Mouse (Mus musculus): ENCODE measurements around the gene Negr1. TPM values are rescaled to one million over a fixed set of nuclear protein-coding genes. Genes with fewer than 3 reads are reported as not detected.

The Negr1 gene
- total RNA-seq, 2 experiments from 2014 or later, result 0.84 to 1.2 TPM

DNA sequence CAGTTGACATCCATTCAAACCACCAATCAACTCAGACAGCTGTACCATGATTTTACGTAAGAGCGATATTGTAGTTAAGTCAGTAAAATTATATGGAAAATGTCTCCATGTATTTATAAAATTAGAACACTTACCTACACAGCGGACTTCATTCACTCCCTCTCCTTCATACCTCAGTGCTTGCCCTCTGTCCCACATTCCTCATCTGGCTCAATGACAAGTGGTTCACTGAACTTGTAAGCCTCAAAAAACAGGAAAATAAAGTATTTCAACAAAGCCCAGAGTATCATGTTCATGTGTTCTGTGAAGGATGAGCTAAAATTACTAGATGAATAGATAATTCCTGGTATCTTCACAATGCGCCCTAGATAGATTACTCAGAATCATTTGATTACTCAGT, 232.5 kb downstream of the Negr1 start:
- DNase-seq, result no peak
- intact Hi-C loops (cut with DNase I), result no loop called here

DNA sequence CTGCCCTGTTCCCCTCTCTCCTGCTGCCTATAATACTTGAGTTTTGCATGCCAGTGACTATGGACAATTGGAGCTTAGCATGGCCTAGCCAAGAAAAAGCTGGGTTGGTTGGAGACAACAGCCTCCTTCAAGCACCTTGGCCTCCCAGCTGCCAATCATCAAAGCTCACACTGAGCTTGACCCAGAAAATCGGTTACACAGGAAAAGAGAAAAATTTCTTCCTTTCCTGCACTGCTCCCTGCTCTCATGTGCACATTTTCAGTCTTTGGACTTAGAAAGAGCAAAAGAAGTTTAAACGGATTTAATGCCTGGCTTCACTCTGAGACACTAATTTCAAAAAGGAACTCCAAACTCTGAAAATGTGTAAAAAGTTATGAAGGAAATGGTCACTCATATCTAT, 233.0 kb downstream of the Negr1 start:
- intact Hi-C loops (cut with DNase I), result no loop called here
- DNase-seq, result no peak

DNA sequence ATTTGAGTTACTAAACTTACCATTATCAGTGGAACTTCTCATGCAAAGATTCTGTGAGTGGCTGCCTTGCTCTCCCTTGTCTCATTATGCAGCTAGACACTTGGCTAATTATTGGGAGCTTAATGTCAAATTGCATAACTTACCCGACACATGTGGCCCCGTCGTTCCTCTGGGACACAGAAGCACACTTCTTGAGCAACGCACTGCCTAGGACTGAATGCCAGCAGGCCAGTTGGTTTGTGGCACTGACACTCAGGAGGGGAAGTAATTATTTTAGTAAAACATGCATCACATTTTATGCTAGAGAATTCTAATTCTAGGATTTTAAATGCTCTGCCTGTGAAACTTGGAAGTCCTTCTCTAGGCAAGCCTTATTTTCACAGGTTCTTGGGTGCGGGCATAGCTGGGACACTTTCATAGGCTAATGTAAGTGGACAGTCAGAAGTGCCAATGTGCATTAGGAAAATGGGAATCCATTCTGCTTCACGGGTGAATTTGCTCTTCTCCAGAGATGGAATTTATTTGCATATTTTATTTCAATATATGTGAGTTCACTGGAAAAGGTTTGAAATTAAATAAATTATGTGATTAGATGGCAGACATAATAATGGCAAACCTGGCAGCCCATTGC, 234.6 kb downstream of the Negr1 start:
- intact Hi-C loops (cut with DNase I), result no loop called here
- DNase-seq, result no peak

DNA sequence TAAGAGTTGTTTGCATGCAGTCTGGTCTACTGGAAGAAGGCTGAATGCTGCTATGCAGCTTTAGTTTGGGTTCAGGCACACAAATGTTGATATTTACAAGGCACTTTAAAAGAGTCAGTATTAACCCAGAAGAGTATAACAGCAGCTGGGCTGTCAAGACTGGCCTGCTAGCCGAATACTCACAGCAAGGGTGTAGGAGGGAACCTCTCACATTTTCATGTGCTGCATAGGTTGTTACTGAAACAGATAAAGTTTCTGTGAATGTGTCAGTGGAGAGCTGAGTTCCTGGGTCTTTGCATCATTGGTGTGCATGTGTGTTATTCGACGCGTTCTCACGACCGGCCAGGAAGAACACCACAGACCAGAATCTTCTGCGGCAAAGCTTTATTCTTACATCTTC, 237.6 kb downstream of the Negr1 start:
- intact Hi-C loops (cut with DNase I), result no loop called here
- DNase-seq, result no peak

DNA sequence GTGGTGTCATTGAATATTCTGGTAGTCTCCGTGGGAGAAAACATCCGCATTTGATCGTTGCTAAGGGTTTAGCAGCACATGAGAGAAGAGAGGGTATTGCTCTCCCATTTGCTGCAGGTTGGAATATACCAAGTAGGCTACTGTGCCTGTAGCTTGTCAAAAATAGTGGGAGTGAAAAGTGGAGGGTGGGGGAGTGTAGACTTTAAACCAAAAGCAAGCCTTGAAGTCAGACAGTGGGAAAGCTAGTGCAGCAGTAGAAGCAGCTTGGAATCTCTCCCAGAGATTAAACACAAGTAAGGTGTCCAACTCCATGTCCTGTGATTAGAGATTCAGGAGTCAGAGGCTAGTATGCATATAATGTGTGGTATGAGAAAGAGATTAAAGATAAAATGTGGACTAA, 248.2 kb downstream of the Negr1 start:
- DNase-seq, result no peak
- intact Hi-C loops (cut with DNase I), result no loop called here

DNA sequence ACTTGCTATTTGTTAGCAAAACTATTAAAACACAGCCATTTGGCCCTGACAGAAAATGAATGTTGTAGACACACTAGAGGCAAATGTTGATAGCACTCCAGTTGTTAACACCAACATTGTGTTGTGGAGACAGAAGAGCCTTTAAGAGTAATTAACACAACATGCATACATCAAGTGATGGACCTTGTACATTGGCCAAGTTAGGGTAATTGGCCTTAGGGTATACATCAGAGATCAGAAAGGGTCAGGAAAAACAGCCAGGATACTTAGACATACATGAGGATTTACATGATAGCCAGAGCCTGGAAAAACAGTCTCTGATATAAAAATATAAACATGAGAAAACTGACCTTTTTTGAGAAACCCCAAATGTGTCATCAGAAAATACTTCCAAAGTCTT, 255.3 kb downstream of the Negr1 start:
- no peak for DNase-seq
- intact Hi-C loops (cut with DNase I), result no loop called here

DNA sequence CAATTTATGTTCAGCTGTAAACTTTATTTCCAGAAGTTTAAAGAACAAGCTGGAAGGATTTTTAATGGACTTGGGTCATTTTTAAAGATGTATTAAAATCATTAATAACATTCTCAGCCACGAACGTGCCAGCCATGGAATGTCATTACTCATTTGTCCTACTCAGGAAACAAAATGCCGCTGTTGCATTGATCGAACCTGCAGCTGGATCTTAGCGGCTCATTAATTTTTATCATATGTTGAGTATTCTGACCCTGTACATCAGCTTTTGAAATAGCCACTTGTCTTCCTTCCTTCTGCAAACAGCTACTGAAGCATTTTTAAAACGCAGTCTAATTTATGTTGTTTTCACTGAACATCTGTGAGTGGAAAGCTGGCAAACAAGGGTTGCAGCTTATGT, 255.9 kb downstream of the Negr1 start:
- intact Hi-C loops (cut with DNase I), result no loop called here
- DNase-seq, result no peak

DNA sequence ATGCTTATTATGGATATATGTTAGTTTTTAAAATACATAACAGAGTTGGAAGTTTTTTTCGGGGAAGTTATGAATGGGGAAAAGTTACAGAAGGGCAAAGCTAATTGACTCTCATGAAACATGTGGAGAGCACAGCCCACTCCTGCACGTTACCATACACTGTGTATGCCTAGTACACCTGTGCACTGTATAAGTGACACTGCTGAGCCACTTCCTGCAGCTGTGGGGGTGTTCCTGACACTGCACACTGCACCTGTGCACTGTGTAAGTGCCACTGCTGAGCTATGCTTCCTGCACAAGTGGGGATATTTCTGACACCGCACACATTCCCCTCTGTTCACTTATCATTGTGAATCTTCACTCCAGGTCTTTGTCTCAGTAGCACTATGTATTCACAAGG, 261.4 kb downstream of the Negr1 start:
- DNase-seq, result no peak
- intact Hi-C loops (cut with DNase I), result no loop called here

DNA sequence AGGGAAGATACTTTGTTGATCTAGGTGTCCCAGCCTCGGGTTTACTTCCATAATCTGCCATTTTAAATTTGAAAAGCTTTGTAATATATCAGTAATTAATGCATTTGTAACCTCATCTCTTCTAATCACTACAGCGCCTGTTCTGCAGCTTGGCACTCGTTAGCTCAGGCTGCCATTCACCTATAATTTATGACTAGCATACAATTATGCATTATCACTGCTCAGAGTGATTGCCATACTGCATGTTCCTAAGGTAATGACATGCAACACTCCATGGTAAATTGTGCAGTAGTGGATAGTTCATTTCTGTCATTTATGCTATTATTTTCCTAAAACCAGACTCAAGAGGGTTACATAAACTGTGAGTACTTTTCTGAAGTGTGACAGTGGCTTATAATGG, 272.3 kb downstream of the Negr1 start:
- no peak for DNase-seq
- intact Hi-C loops (cut with DNase I), result no loop called here

DNA sequence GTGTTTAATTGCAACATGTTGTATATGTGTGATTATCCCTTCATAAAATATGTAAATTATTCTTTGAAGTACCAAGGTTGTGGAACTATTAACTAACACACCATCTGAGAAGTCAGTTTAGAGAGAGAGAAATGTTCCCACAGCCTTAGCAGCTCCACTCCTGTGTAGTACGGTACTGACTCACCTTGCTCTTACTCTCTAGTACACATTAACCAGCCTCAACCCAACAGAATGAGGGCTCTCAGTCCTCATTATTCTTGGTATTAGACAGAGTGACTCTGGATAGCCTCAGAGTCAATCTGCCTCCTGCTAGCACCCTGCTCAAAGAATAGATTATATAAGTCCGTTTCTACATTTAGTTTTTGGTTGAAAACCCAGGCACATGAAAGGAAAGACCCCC, 277.0 kb downstream of the Negr1 start:
- intact Hi-C loops (cut with DNase I), result no loop called here
- DNase-seq, result no peak

DNA sequence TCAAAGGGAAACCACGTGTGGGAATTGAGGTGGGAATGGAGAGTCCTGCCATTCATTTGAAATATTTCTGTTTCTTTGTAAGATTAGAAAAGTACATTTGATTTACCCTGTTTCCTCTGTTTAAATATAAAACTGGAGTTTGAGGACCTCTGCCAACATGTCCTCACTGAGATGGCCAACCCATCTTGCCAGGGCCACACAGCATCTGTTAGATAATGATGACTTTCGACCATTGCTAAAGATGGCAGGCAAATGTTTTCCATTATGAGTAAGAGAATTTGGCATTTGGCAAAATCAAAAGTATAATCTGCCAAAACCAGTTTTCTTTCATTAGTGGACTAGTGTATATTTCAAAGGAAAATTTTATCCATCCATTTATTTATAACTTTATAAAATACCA, 286.8 kb downstream of the Negr1 start:
- no peak for DNase-seq
- intact Hi-C loops (cut with DNase I), result no loop called here

DNA sequence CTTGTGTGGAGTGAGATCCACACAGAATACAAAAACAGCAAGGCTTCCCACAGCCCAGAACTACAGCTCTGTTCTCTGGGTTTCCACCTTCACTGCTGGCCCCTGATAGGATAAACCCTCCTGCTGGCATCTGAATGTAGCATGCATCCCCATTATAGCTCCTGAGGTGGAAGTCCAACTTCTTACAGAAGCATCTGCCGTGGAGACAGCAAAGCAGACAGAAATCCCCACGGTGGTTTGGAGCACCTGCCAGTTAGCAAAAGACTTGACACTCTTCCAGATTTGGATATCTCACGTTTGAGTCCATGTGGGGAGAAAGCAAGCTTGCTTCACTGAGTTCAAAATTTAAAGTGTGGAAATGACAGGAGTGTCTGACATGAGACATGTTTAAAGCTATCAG, 290.3 kb downstream of the Negr1 start:
- DNase-seq, result no peak
- intact Hi-C loops (cut with DNase I), result no loop called here

DNA sequence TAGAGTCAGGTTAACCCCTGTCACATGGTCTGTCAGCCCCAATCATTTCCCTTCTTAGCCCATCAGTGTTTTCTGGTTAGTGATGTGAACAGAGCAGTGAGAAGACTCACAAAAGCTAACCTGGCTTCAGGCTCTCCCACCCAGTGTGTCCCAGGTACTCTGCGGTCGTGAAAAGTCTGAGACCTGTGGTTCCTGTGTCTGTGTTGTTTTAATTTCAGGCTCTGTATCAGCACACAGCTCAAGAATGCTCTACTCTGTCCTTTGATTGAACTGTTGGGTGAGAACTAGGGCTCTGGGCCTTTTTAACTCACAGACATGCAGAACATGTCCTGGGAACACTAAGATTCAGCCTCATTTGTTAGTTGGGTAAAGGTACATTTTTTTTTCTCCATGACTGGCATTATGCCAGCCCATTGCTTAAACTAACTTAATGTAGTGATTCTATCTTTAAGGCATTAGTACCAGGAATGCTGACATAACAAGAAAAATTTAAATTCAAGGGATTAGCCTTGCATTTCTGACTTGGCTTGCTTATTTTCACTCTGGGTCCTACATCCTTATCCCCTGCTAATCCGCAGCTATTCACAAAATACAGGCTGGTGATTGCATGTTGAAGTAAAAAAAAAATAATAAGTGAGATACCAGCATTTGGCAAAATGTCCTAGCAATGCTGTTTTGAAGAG, 308.8 kb downstream of the Negr1 start:
- no peak for DNase-seq
- intact Hi-C loops (cut with DNase I), result no loop called here

DNA sequence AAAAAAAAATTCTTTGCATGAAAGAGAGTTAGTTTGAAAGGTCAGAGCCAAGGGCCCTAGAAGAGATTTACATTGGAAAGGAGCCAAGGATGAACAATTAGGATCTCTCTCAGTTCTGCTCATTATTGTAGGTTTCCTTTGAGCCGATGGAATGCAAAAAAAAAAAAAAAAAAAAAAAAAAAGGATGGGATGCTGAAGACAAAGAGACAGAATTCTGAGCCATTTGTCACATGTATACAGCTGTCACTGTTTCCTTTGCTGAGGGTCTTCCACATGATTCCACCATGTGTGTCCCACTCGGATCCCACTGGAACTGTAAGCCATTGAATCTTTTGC, 309.3 kb downstream of the Negr1 start:
- DNase-seq, result no peak
- intact Hi-C loops (cut with DNase I), result no loop called here

DNA sequence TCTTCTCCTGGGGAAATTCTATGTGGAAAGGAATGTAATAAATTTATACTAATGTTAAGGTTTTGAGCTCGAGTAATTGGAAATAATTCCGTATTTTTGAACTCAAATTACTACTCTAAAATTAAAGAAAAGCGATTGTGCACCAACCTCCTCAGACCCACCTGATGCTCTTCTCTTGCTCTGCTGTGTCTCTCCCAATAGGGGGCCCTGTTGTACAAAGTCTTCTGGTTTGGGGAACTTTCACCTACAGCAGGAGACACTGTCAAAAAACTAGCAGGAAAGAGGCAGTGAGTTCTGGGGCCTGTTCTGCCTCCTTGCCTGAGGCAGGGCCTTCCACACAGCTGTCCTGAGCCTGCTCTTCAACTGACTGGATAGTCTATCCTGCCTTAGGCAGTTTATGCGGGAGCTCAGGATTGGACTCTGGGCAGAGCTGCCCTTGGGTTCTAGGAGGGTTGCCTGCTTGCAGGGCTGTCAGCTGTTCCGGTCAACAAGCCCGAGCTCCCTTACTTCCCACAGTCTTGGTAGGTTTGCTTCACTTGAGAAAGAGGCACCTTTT, 310.1 kb downstream of the Negr1 start:
- no peak for DNase-seq
- intact Hi-C loops (cut with DNase I), result no loop called here

DNA sequence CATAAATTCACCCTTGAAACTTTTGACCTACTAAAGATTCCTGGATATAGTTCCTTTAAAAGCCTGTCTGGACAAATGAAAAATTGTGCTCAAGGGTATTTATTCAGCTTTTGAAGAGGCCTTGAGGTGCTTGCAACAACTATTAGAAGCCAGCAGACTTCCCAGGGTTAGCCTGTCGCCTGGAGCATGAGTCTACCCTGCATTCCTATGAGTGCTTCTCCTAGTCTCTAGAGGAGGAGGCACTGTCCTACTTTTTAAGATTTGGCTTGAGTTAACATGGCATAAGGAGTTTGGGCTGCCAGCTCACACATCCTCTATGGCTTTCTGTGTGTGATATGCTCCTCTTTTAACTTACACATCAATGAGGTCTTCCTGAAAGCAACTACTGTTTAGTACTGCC, 315.0 kb downstream of the Negr1 start:
- intact Hi-C loops (cut with DNase I), result no loop called here
- DNase-seq, result no peak

DNA sequence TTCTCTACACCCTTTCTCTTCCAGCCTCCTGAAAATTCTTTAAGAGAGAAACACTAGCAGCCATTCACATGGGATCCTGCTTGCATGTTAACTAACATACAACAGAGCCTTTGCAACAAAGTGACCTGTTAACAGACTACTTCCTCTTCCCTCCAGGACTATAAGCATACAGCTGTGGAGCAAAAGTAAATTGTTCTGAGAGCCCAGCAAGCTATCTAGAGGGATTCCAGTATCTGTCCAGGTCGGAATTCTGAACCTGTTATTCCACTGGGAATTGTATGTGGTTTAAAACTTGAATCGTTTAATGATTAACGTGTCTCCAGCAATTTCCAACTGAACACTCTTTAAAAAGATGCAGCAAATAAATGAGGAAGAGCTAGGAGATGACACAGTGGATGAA, 320.5 kb downstream of the Negr1 start:
- intact Hi-C loops (cut with DNase I), result no loop called here
- no peak for DNase-seq

DNA sequence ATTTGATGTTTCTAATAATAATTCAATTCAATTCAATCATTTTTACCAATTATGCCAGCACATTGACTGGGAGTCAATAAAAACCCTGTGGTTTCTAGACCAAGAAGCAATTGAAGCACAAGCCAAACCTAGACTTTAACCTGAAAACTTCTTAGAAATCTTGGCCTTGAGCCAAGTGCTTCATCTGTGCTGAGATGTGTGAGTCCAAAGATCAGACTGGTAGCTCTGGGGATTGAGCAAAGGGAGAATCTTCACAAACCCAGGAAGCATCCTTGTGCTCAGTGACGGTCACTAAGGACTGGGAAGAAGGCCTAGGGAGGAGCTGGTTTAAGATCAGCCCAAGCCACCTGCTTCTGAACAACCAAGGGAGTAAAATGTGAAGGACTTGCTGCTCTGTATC, 322.3 kb downstream of the Negr1 start:
- intact Hi-C loops (cut with DNase I), result no loop called here
- DNase-seq, result no peak

DNA sequence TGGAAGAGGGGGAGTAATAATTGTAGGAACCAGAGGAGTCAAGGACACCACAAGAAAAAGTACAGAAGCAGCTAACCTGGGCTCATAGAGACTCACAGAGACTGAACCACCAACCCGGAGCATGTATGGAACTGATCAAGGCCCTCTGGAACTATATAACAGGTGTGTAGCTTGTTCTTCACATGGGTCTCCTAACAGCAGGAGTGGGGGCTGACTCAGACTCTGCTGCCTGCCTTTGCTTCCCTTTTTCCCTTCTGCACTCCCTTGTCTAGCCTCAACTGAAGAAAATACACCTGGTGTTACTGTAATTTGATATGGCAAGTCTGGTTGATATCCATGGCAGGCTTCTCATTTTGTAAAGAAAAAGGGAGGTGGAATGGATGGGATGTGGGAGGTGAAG, 324.1 kb downstream of the Negr1 start:
- intact Hi-C loops (cut with DNase I), result no loop called here
- no peak for DNase-seq

DNA sequence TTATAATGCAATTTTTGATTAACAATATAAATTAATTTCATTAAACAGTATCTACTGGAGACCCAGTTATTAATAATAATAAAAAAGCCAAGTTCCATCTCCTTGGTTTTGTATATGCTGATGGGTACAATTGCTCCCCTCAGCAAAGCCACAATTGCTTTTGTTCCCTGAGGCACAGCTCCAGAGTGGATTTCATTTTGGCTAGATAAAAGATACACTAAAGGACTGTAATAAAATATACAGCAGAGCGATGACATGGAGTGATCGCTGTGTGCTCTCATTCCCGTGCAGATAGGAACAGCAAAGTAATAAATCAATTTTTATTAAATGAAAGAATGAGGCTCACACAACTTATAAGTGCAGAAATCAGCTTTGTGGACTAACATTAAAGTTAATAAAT, 325.3 kb downstream of the Negr1 start:
- no peak for DNase-seq
- intact Hi-C loops (cut with DNase I), result no loop called here

DNA sequence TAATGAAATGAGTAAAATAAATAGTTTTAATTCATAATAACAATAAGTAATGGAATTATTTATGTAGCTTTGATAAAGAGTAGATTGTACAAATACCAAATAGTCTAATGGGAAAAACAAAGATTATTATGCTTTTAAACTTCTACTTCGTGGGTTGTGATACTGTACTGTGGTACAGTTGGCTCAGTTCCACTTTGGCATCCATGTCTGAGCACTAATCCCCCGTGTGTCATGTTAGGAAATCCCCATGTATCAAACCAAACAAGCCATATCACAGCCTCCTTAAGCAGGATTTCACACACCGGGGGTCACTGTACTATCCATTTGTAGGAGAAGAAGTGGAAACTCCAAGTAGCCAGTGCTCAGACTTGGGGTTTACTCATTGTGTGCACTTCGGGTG, 329.4 kb downstream of the Negr1 start:
- no peak for DNase-seq
- intact Hi-C loops (cut with DNase I), result no loop called here

DNA sequence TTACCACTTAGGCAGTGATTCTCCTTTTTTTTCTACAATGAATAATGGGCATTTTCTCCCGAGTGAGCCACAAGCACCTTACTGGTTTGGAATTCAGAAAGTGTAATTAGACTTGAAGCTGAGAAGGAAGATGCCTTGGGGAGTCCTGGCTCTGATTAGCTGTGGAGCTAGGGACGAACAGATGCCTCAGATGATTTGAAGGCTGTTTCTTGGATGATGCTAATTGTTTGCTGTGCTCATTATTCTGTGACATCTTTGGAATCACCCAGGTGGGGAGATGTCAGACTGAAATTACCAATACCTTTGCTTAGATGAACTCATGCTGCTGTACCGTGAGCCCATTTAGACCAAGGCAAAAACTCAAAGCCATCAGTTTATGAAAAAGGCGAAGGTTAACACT, 333.7 kb downstream of the Negr1 start:
- intact Hi-C loops (cut with DNase I), result no loop called here
- DNase-seq, result no peak

DNA sequence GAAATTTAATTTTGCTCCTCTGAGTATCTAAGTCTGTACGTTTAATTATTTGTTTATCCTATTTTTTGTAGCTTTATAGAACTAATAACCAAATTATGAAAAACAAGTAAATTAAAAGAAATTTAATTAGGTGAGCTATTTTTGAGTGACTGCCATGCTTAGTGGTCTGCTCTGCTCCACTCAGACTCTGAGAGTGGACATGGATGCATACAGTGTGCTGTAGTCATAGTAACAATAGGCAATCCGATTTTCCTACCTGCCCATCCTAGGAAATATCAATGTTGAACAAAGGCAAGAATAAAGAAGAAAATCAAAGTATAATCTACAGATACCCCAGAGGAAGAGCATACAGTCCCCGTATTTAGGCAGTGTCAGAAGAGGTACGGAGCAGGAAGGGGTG, 334.5 kb downstream of the Negr1 start:
- intact Hi-C loops (cut with DNase I), result no loop called here

More for the DNA sequence above, 334.5 kb downstream of the Negr1 start:
- DNase-seq, result no peak
